Mouse (Mus musculus): Measurements from ENCODE around the gene Lsm14b.

The Lsm14b gene

DNA sequence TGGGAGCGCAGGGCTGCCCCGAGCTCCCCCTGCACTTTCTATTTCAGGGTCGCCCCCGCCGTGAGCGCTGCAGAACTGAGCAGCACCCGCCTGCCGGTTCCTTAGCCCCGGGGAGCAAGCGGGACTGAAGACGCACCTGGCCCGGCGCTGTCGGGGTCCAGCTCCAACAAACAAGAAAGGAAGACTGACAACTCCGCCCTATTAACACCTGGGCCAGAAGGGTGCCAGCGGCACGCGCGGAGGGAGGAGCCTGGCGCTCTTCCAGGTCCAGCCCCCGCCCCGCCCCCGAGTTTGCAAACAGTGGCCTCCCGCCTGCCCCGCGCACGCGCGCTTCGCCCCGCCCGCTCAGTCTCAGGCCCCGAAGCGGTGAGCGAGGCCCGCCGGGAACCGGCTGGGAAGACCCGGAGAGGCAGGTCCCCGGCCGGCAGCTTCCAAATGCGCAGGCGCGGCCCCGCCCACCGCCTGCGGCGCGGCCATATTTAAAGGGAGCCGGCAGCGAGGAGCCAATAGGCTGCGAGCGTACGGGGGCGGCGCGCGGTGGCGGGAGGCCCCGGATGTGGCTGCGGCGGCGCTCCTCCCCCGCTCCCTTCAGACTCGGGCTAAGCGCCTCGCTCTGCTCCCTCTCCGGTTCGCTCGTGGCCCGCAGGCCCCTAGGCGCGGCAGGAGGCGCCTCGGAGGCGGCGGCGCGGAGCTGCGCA is at the start of gene Lsm14b:
TSS of gene Lsm14b (plus strand) at position 587 of the 698 bp plus-strand sequence.
- DNase-seq, result peak; percentile 99

DNA sequence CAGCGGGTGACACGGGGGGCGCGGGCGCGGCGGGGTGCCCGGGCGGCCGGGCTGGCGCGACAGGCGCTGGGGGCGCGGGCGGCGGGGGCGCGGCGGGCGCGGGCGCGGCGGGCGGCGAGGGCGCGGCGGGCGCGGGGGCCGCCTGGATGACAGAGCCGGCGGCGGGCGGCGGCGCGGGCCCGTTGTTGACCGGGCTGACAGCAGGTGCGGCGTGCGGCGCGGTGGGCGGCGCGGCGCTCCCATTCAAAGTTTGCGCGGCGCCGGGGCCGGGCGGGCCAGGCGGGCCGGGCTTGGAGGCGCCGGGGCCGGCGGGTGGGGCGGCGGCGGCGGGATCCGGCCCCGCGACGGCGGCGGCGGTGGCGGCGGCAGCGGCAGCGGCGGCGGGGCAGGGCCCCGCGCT is 48.9 kb upstream of the Lsm14b start:
- no peak for DNase-seq

DNA sequence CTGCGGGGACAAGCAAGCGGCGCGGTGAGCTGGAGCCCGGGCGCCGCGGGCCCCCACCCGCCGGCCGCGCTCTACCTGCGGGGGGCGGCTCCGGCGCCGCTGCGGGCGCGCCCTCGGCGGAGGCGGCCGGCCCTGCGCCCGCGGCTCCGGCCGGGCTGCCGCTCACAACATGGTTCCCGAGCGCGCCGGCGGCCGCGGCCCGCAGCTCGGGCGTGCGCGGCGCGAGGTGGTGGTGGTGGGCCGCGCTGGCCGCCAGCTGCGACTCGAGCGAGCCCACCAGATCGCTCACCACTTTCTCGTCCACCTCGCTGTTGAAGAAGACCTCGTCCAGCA is 48.5 kb upstream of the Lsm14b start:
- no peak for DNase-seq

DNA sequence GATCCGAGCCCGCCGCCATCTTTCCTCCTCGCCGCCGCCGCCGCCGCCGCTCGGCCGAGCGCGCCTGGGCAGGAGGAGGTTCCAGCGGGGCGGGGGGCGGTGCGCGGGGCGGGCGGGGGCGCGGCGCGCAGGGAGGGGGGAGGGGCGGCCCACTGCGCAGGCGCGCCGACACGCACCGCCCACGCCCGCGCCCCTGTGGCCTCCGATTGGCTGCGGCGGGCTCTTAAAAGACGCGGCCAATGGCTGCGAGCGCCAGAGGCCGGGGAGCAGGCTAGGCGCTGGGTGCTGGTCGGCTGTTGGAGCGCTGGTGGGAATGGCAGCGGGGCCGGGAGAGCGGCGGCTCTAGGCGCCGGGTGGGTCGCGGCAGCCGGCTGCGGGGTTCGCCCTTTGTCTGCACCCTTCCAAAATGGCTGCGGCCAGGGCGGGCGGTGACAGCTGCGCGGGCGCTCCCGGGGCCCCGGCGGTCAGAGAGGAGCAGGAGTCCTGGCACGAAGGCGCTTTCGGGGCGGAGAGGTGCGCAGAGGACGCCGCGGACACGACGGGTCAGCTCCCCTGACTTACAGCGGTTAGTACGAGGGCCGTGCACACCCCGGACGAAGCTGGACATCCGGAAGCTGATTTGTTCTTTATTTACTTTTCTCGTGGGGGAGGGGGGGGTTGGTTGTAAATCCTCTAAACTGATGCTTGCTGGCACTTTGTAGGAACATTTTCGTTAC is 48.0 kb upstream of the Lsm14b start, which contains the start of gene Taf4:
TSS of gene Taf4 (minus strand) at position 19 of the 716 bp plus-strand sequence.
- DNase-seq, result peak; percentile 93

DNA sequence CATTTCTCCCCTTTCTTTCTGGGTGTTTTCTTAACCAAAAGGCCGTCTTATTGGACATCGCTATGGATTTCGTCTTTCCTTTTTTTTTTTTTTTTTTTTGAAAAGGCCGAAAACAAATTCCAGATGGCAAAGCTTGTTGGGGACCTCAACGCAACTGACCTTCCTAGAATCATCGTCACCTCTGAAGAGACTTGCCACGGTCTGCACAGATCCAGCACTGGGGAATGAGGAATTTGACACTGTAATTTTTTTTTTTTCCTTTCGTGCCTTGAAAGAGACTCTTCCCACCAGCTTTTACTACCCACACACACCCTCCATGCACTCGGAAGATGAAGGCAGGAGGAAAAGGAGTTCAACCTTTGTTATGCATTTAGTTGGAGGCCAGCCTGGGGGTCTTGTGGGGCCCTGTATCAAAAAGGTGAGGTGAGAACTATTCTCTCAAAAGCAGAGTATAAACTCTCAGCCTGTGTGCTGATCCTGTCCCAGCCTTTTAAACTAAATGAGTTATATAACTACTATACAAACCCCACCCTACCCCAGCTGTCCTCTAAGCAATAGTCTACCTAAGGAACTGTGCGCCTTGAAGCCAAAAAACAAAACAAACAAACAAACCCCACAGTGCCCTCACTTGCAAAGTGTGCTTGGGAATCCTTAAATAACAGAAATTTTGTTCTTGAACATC is 47.3 kb upstream of the Lsm14b start:
- no peak for DNase-seq

DNA sequence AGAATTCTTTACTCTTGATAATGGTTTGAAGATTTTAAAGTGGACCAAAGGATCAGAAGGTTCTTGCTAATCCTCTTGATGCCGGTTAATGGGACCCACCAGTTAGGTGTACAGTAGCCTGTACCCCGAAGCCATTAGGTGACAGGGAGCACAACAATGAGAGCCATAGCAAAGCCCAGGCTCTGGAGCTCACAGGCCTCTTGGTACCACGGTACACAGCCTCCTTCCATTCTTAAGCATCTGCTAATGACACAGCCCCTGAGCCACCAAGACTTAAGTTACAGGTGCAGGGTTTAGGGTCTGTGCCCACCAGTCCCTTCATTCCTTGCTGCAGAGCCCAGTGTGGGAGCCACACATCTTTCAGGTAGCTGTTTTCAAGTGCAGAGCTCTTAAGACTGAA is 46.5 kb upstream of the Lsm14b start:
- no peak for DNase-seq

DNA sequence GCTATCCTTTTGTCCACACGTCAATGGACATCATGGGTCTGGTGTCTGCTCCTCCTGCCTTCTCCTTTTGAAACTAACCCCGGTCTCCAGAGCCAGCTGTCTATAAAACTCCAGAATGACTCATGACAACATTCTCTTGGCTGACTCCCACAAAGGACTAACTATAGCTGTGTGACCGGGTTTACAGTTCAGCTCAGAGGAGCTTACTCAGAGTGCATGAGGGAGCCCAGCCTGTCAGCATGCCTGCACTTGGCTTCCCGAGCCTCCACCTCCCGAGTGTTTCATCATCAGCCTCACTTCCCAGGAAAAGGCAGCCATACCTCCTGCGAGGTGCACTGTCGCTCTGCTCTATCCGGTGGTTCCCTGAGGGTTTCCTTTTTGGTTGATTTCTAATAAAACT is 45.0 kb upstream of the Lsm14b start:
- DNase-seq, result no peak

DNA sequence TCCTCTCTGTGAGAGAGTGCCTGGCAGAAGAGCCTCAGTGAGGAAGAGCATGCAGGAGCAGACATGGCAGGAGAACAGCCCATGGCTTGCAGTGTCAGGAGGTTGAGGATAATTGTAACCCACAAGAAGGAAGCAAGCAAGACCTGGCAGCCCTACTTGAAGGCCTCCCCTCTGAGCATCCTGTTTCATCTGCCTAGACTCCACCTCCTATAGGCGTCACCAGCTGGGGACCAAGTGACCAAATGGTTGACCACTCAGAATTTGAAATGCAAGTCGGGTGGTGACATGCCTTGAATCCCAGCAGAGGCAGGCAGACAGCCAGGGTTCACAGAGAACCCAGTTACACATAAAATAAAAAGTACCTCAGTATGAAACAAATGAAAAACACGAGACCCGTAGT is 44.2 kb upstream of the Lsm14b start:
- no peak for DNase-seq

DNA sequence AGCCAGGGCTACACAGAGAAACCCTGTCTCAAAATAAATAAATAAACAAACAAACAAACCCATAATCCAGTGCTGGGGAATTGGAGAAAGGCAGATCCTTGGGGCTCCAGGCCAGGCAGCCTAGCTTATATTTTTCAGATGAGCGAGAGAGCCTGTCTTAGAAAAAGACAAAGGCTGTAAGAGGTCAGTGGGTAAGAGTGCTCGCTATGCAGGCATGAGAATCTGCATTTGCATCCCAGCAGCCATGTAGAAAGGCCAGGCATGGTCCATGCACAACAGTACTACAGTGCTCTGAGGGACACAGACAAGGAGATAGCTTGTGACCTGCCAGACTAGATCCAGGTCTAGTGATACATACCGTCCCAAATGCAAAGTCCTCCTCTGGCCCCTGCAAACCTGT is 42.1 kb upstream of the Lsm14b start:
- DNase-seq, result no peak

DNA sequence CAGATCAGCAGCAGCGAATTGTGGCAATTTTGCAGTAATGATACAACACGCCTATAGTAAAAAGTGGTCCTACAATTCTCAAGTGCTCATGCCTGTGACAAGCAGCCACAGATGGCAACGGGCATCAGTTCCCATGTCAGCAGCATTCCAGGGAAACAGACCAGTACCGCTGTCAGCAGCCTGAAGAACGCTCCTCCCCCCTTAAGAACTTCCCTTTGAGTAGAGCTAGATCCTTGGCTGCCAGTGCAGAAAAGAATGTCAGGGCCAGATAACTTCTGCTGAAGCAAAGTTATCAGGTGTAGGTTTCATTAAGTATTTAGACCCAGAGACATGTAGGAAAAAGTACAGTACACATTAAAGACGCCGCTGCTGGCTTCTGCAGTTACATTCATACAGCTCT is 40.0 kb upstream of the Lsm14b start:
- DNase-seq, result no peak

DNA sequence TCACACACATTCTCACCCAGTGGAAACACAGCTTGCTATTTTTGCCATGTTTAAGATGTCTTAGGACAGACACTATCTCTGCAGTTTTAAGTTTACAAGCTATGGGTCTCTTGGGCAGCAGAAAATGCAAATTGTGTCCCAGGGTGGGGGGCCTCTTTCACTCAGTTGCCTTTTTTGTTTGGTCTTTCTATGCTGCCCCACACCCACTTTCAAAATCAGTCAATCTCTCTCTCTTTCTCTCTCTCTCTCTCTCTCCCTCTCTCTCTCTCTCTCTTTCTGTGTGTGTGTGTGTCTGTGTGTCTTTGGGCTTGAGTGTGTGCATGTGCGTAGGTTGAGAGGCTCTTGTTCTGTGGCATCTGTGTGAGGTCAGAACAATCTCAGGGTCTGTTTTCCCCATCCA is 39.1 kb upstream of the Lsm14b start:
- no peak for DNase-seq

DNA sequence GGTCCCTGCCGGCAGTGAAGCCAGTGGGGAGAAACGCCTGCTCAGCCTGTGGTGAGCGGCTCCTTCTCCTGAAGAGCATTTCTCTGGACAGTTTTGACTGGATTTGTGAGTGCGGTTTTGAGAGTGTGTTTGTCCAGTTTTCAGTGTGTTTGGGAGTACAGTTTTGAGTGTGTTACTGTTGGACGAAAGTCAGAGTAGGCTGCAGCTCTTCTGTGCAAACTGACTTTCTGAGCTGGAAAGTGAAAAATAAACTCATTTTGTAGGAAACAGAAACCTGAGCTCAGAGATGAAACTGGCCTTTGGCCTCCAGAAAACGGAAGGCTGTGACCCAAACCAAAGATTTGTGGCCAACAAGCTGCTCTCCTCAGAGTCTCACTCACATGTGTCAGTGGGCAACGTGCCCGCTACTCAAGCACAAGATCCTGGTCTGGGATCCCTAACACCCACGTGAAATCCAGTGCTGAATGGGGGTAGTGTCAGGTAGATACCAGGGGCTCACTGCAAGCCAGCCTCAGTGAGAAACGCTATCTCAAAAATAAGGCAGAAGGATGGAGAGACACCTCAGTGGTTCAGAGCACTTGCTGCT is 38.3 kb upstream of the Lsm14b start:
- DNase-seq, result no peak

DNA sequence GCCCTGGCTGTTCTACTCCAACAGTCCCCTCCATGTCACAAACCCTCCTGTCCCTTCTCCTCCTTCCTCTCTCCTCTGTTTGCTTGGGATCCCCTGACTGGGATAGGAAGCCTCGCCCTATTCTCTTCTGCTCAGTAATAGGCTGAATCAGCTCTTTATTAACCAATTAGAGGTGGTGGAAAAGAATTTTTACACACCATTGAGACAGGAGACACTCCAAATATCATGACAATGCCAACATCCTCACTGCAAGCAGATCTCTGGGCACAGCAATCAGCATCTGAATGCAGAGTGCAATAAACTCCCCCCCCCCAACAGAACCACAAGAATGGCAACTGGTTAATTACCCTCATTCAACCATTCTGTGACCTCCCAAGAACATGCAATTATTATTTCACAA is 35.7 kb upstream of the Lsm14b start:
- no peak for DNase-seq

DNA sequence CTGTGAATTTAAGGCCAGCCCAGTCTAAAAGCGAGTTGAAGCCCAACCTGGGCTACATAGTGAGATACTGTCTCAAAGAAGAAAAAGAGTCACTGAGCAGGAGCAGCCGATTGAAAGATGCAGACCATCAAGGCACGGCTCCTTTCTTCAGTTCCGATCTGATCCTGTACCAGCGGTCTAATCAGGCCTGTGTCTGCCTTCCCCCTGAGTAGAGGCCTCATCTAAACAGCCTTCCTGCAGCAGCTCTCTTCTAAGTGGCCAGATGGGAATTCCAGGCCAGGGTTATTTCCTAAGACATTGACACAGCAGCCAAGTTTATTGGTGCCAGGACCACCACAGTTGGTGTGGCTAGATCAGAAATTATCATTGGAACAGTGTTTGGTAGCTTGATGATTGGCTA is 31.7 kb upstream of the Lsm14b start:
- no peak for DNase-seq

DNA sequence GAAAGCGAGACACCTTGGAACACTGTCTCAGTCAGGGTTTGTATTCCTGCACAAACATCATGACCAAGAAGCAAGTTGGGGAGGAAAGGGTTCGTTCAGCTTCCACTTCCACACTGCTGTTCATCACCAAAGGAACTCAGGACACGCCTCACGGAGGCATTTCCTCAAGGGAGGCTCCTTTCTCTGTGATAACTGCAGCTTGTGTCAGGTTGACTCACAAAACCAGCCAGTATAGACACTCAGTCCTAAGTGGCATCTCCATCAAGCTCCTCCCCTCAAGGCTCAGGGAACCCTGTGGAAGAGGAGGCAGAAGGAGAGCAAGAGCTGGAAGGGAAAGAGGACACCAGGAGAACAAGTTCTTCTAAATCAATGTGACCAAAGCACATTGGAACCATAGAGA is 26.4 kb upstream of the Lsm14b start:
- no peak for DNase-seq

DNA sequence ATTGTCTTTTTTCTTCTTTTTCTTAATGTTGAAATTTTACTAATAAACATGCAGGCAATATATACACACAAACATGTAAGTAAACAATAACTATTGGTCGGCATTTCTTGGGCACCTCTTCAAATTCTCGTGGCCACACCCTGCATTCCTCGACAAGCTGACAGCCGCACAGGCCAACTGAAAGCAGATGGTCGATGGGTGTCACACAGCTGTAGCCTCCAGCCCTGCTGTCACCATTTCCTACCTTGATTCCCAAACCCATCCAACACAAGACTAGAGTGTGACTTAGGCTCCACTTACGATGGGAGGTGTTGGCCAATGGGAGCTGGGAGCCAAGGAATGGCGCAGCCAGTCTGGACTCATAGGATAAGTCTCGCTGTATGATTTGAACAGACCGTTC is 23.2 kb upstream of the Lsm14b start:
- DNase-seq, result no peak

DNA sequence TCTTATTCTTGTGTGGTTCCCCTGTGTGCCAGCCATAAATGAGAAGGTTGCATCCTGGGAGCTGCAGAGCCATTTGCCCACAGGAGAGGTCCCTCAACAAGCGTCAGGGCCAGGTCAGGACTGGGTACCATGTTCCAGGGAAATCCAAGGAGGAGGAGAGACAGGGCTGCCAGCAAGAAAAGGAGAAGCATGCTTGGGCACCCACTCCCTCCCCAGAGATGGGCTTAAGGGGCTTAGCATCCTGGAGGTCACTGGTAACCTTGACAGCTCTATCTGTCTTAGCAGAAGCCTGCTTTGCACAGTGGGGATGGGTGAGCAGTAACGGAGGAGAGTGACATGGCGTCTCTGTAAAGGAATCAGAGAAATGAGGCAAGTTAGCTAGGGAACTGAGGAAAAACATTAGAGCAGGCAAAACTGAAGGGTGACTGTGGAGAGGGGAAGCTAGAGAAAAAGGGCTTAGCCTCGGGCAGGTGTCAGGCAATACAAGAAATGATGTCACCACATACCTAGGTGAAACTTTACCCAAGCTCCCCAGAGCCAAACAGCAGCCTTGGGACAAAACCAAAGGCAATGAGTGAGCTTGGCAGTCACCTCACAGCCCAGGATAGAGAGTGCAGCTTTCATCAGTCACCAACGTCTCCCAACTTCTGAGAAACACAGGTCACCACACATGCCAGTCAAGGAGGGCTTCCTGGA is 19.0 kb upstream of the Lsm14b start:
- no peak for DNase-seq

DNA sequence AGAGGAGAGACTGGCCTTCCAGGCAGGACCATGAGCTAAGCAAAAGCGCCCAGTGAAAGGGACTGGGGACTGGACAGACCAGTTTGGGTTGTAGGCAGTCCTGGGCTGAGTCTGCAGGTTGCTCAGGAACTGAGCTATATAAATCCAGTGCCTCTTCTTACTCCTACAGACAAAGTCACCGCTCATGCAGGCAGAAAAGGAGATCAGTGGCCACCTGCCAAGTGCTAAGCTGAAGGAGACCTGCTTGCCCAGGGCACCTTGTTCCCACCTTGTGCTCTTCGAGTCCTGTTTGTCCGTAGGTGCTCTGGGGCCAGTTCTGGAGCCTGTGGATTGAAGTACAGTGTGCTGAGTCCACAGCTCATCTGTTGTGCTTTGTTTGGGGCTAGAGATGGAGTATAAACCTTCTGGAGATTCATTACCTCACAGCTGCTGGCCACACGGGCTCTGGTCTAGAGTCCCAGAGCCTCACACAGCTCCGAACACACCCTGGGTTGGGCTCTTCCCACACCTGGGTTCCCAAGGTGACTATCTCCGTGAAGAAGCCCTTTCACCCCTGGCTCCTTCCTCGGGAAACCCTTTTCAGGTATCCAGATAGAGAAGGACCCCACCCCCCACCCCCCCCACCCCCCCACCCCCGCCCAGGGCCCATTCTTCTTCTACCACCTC is 18.3 kb upstream of the Lsm14b start:
- no peak for DNase-seq

DNA sequence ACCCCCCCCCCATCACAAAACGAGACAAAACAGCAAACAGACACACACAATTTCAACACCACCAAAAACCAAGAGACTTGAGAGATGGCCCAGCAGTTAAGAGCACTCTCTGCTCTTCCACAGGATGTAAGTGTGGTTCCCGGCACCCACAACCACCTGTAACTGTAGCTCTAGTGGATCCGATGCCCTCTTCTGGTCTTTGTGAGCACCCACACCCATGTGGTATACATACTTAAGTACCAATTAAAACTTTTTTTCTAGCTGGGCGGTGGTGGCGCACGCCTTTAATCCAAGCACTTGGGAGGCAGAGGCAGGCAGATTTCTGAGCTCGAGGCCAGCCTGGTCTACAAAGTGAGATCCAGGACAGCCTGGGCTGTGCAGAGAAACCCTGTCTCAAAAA is 14.1 kb upstream of the Lsm14b start:
- no peak for DNase-seq

DNA sequence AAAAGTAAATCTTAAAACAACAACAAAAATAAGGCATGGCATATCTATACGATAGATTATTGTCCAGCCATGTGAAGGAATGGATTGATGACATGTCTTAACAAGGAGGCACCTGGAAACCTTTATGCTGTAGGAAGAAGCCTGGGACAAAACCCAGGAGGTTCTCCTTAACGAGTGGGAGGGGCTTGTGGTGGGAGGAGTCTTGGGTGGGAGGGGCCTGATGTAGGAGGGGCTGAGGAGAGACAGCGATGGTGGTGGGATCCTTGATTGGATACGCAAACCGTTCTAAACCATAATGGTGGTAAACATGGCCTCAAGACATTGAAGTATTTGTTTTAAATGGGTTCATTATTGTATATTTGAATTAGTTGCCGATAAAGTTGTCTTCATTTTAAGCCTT is 13.4 kb upstream of the Lsm14b start:
- DNase-seq, result no peak

DNA sequence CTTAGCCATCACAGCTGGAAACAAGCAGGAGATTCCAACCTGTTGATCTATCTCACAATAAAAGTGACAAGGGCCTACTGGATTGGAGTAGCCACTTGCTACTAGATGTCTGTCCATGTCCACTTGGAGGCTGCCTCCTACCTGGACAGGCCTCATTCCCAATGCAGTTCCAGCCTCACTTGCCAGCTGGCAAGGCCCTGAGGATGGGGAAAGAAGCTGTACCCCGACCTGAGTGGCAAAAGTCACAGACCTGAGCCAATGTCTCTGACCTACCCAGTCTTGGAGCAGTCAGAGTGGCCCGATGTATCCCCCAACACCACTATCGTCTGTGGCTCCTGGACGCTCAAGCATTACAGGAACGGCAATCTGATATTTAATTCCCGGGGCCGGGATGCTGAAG is 11.1 kb upstream of the Lsm14b start:
- DNase-seq, result no peak

DNA sequence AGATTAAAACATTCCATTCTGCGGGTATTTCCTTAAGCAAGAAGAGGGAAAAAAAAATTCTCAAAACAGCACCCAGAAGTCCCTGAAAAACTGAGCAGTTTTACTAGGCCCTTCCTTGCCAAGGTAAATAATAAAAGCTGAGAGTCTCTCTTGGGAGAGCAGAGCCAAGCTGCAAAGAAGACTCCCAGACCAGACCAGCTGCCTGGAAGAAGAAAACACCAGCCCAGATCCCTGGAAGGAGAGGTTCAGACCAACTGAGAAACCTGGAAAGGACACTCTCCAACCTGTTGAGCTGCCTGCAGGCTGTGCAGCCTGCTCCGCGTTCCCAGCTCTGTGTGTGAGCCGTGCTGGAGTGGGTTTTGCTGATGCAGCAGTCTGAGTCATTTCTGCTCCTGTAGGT is 7.2 kb upstream of the Lsm14b start:
- DNase-seq, result no peak

DNA sequence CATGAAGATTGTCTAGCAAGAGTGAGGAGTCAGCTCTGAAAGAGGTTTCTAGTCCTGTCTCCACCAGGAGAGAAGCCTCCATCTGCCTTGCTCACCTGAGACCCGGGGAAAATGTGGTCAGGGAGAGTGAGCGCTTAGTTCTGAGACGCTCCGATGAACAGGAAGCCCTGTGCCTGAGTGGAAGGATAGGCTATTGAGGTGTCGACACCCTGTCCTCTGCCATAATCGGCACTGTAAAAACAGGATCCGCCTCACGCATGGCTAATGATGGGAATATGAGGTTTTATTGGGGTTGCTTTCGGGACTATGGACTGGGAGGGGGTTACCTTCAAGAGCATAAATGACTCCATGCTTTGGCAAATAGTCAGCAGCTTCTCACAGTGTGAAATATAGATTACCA is 6.2 kb upstream of the Lsm14b start:
- DNase-seq, result no peak
